Mouse (Mus musculus) adrenal gland, adult 18-20 months (tissue): Measurements from ENCODE around the gene Mfsd12. TPM values are rescaled to one million over a fixed set of nuclear protein-coding genes. Genes with fewer than 3 reads are reported as not detected.

ENCODE experiments used
- DNase-seq, 2 experiments: peaks; one replicate each; pipeline ENCODE4 v3.0.0; 2021 to 2022; ENCODE audit warnings: low spot score in 2 of 2
- total RNA-seq, 2 experiments: library from RNA; stranded (reverse); gene quantifications; 1 replicate in 1 of 2; 2 replicates in 1 of 2; pipeline ENCODE4 v1.2.3; 2021

The Mfsd12 gene
- total RNA-seq, 2 experiments from 2014 or later = 16.0 to 29.6 TPM

DNA sequence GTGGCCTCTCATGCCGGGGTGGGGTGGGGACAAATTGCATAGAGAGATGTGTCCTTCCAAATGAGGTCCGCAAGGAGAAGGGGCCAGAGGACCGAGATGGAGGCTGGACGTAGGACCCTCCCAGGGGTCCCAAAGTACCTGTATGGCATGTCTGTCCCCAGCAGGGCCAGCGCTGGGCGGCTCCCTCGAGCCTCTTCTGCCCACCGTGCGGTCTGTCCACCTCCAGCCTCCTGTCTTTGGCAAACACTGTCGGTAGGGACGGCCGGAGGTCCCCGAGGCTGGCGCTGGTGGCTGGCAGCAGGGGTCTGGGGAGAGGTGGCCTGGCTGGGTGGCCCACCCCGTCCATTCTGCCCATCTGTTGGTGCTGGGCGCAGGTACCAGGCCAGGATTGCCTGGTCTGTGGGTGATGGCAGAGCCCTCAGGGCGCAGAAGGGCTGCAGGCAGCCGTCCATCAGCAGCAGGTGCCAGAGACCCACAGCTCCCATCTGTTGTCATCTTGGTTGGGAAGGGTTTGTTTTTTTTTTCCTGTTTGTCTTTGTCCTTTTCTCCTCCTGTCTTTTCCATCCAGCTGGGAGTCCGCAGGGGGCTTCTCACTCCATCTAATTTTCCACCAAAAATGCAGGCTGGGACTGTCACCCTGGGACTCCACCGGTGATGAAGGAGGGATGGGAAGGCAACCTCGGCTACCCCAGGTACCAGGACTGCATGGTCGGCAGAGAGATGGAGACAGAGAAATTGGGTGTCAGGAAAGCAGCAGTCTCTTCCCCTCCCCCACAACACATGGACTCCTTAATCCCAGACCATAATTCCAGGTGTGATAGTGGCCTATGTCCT is 43.3 kb downstream of the Mfsd12 start:
- DNase-seq = no peak

DNA sequence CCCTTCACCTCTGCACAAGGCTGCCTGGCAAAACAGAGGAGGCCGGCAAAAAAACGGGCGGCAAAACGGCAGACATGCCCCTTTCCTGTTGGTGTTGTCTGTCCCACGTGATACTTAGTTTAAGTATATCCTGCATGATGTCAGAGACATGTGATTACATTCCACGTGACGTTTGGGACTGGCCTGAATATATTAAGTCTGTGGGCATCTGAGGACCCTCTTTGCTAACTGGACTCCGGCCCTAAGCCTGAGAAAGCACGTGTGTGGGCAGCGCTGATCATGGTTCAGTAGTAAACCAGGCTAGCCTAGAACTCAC is 43.9 kb downstream of the Mfsd12 start:
- DNase-seq = no peak

DNA sequence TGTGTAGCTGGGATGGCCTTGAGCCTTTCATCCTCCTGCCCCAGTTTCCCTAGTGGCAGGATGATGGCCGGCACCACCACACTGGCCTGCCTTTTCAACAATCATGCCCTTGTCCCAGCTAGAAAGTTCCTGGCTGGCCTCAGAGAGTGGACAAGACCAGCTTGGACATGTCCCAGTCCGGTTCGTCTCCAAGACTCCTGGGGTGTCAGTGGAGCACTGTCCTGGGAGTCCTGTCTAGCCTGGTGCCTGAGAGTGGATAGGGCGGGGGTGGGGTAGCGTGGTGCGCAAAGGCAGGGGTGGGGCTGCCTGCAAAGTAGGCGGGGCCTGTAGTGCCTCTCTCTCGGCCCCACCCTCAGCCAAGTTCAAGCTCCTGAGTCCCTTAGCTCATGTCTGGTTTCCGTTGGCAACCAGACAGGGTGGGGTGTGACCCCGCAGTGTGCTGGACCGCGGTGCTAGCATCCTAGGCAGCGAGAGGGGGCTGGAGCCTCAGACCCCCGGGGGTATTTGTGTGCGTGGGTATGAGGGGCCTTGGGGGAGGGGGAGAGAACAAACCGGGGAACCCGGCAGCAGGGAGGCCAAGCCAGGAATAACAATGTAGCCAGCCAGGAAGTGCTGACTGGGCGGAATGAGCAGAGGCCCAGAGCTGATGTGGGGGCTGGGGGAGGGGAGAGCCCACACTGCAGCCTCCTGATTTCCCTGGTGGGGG is 44.4 kb downstream of the Mfsd12 start:
- no peak for DNase-seq

DNA sequence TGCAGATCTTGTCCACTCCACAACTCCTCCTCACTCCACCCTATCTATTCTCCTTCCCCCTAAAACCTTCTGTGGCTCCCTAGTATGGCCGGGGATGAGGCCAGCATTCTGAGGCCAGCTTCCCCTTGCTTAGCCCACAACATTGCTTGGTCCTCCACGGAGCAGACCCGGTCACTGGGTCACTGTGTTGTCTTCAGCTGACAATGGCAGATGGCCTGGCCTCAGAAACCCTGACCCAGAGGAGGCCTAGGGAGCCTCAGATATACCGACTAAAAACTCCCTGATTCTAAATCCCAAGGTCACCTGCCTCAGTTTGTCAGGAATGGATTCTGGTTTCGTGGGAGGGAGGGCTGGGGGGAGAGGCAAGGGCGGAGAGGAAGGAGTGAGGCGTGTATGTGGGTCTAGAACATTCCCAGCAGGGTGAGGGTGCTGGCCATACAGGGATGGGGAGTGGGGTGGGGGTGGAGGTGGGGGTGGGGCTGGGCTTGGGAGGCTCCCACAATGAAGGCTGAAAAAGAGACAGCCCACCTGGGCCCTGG is 45.0 kb downstream of the Mfsd12 start:
- no peak for DNase-seq

GRCm38 (mm10) chr10:81403511-81403910 is 46.2 kb downstream of the Mfsd12 start:
- no peak for DNase-seq

- no peak for DNase-seq
Observed at GRCm38 (mm10) chr10:81404082-81404481, 46.8 kb downstream of the Mfsd12 start.

DNA sequence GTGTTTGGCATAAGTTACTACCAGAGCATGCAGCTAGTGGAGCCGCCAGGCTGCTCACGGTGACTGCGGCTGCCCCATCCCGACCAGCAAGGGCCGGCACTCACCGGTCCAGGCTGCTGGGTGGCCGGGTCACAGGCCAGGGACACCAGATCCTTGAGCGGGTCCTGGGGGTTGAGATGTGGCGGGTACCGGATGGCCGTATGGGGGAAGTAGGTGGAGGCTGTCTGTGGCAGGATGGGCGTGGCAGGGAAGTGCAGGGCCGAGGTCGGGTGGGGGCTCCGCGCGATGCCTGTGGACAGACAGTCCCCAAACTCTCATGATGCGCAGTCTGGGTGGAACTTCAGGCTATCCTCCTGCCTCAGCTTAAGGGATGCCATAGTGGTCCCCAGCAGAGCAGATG is 47.4 kb downstream of the Mfsd12 start:
- no peak for DNase-seq

- DNase-seq = peak in 1 of 2 experiments; percentile 66
Observed at GRCm38 (mm10) chr10:81405588-81406201, 48.4 kb downstream of the Mfsd12 start.

GRCm38 (mm10) chr10:81406504-81407440 is 49.5 kb downstream of the Mfsd12 start:
- no peak for DNase-seq

GRCm38 (mm10) chr10:81407539-81408423 is 50.5 kb downstream of the Mfsd12 start:
- peak; percentile 72 to 81 for DNase-seq

DNA sequence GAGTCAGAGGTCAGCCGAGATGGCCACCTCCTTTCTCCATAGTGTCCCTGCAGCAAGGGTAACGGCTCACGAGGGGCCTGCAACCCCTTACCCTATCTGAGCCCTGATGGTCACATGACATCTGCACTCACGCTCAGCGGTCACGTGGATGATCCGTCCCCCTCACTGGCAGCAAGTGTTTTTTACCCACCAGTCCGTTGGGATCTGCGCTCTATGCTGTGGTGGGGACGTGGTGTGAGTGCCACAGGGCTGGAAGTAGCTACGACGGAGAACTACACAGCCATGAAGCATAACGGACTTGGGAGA is 51.1 kb downstream of the Mfsd12 start:
- no peak for DNase-seq

- peak; percentile 82 to 89 for DNase-seq
Observed at GRCm38 (mm10) chr10:81408871-81409291, 51.6 kb downstream of the Mfsd12 start.

- no peak for DNase-seq
Observed at GRCm38 (mm10) chr10:81409330-81409729, 52.0 kb downstream of the Mfsd12 start.

DNA sequence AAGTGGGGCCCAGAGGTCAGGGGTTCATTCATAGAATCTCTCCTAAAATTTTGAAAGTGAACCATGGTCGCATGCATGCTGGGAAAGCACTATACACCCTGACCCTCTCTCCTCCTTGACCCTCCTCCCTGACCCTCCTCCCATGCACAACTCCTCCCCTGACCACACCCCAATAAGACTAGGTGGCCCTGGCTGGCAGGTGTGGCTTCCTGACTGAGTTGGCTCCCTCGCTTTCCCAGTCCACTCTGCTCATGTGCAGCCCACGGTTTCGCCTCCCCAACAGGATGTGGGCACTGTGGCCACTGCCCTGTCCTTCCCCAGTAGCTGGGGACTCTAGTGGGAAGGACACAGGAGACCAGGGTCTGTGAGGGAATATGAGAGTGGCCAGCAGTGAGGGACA is 53.1 kb downstream of the Mfsd12 start:
- no peak for DNase-seq

GRCm38 (mm10) chr10:81410981-81411380 is 53.7 kb downstream of the Mfsd12 start:
- no peak for DNase-seq

DNA sequence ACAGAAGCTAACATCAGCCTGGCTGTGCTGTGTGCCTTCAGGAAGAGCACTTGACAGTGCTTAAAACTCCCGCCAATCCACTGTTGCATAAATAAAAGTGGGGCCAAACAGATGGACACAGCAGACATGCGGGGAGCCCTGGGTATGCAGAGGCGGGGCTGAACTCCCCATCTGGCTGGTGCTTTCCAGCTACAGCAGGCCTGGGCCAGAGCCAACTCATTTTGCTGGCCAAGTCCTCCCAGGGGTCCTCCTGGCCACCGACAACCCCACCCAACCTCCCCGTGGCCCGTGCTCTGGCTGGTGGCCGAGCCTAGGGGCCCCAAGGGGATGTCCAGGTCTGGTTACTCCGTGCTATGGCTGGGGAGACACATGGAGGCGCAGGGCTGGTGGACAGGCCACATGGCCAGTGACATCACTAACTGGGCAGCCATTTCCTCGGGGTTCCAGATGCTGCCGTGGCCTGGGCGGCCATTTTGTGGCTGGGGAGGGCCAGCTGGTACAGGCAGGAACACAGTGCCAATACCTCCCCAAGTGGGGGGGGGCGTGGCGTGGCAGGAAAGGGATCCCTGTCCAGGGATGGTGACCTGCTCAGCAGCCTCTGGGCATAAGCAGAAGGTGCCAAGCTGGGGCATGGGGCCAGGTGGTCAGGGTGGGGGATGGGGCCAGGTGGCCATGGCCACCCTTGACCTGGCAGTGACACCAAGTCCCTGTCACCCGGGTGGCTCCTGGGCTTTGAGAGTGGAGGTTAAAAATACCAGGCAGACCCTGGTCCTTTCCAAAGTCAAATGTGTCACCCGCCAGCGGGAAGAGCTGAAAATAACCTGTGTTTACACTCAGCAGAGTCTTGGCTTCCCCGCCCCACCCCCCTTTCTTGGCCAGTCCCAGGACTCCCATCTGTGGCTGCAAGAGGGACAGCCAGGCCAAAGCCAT is 54.4 kb downstream of the Mfsd12 start:
- DNase-seq = peak; percentile 45 to 69

DNA sequence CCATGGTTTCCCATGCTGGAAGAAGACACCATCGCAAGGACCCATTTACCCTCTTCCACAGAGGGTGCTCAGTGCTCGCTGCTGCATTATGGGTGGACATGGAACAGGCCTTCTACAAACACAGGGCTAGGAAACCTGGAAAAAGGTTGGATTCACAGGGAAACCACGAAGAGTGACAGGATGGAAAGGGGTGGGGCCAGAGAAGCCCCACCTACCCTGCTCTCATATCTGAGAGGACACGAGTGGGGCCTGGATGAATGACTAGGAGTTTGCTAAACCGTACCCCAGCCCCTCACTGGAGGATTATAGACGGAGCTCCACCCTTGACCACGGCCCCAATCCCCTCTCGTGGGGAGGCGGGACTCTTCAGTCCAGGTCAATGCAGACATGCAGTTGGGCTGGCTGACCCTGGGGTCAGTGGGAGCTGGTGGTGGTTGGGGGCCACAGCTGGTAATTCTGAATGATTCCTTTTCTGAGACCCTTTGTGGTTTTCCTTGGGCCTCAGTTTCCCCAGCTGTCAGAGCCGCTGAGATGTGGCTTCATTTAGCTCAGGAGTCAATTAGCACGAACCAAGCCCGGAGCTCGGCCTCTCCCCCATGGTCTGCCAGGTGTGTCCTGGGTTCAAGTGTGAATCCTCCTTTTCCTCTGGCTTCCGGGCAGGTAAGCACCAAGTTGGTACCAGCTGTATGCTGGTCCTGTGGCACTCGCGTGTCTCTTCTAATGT is 55.5 kb downstream of the Mfsd12 start:
- no peak for DNase-seq
